Mouse (Mus musculus) layer of hippocampus, adult 2 months (tissue): Measurements from ENCODE around the gene Itgal. TPM values are rescaled to one million over a fixed set of nuclear protein-coding genes. Genes with fewer than 3 reads are reported as not detected.
"Not testable (repeated sequence)": the region's sequence is repeated elsewhere in the genome, so short reads cannot be mapped to it uniquely, and the experiment has no call there.

Source experiments
- DNase-seq, 2 experiments: peaks; one replicate each; pipeline ENCODE4 v3.0.0; 2022; ENCODE audit warnings: low spot score in 2 of 2
- H3K27ac ChIP-seq: fragments of 200-600 bp; 2 replicates; pipeline ENCODE4 v1.8.1; 2022
- H3K4me3 ChIP-seq: fragments of 200-600 bp; 2 replicates; pipeline ENCODE4 v1.8.1; 2022; ENCODE audit warnings: mild to moderate bottlenecking
- CTCF ChIP-seq: fragments of 200-600 bp; conservative IDR thresholded peaks from 2 replicates; pipeline ENCODE4 v1.8.1; 2022; ENCODE audit warnings: antibody characterized with exemption, mild to moderate bottlenecking, moderate library complexity
- long read RNA-seq, 2 experiments: library from polyadenylated mRNA; stranded (forward); transcript quantifications; one replicate each; pipeline ENCODE4 v2.0.0; 2021; ENCODE audit warnings: borderline mapping rate in 2 of 2
- total RNA-seq, 2 experiments: library from RNA; stranded (reverse); gene quantifications; 2 replicates each; pipeline ENCODE4 v1.2.3; 2021

The Itgal gene
- under 1 TPM; 0.20 to 0.36 TPM for total RNA-seq
- long read RNA-seq, experiment 1: 0 reads
- long read RNA-seq, experiment 2: 0 reads

DNA sequence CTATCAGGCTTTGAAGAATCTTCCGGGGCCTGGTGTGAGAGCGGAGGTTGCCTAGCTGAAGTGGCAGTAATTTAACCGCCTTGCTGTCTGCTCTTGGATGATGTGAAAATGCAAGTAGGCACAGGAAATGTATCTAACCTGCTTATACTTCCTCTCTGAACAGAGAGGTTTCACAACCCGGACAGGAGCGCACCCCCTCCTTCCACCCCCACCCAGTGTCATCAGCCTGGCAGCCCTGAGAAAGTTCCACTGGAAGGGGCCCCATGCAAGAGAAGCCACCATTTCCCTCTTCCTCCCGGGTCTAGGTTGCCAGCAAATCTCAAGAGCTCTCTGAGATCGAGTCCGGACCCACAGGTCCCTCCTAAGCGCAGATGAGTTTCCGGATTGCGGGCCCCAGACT, at the start of gene Itgal:
Itgal (plus strand) TSS at position 163 of the 400 bp plus-strand sequence.
- no peak for DNase-seq
- no peak for TF ChIP-seq CTCF
- H3K27ac ChIP-seq: no peak within 1 kb of the TSS

GRCm38 (mm10) chr7:127250511-127250910, 45.5 kb upstream of the Itgal start:
- H3K27ac ChIP-seq: 0 out of 2 replicates have a peak overlapping the region, but pooled peaks have one; percentile 61
- not testable (repeated sequence) for H3K4me3 ChIP-seq, DNase-seq

More for the DNA sequence above, at the start of gene Itgal:
- H3K4me3 ChIP-seq: no peak within 1 kb of the TSS

- H3K4me3 ChIP-seq: no peak overlapping the region
- peak overlapping the region; percentile 99; the same call in 1 of the 2 replicates for H3K27ac ChIP-seq
- peak; percentile 78 for TF ChIP-seq CTCF
- DNase-seq: no peak
These were observed 43.6 kb upstream of the Itgal start for GRCm38 (mm10) chr7:127252414-127252813.

GRCm38 (mm10) chr7:127253341-127253740, 42.7 kb upstream of the Itgal start:
- H3K4me3 ChIP-seq: peak overlapping the region; percentile 54
- no peak for TF ChIP-seq CTCF
- H3K27ac ChIP-seq: peak overlapping the region; percentile 99
- DNase-seq: no peak

DNA sequence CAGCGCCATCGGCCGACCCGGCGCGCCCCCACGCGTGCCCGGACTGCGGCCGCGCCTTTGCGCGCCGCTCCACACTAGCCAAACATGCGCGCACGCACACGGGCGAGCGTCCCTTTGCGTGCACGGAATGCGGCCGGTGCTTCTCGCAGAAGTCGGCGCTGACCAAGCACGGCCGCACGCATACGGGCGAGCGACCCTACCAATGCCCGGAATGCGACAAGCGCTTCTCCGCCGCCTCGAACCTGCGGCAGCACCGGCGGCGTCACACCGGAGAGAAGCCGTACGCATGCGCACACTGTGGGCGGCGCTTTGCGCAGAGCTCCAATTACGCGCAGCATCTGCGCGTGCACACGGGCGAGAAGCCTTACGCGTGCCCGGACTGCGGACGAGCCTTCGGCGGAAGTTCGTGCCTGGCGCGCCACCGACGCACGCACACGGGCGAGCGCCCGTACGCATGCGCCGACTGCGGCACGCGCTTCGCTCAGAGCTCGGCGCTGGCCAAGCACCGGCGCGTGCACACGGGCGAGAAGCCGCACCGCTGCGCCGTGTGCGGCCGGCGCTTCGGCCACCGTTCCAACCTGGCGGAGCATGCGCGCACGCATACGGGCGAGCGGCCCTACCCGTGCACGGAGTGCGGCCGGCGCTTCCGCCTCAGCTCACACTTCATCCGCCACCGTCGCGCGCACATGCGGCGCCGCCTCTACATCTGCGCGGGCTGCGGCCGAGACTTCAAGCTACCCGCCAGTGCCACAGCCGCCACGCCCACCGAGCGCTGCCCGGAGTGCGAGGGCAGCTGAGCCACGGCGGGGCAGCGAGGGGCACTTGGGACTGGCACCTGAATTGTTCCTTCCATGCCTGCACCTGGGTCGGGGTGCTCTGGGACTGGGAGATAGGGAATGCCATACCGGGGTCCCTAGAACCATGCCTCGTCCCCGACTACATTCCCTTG, 42.0 kb upstream of the Itgal start:
- no peak for TF ChIP-seq CTCF
- H3K27ac ChIP-seq: peak overlapping the region; percentile 99
- H3K4me3 ChIP-seq: peak overlapping the region; percentile 54
- peak; percentile 94 to 95 for DNase-seq

- no peak for DNase-seq
- TF ChIP-seq CTCF: no peak
- Histone ChIP-seq H3K4me3 (peak overlapping the region; percentile 54; the same call in 1 of the 2 replicates), H3K27ac (peak overlapping the region; percentile 99; the same call in 1 of the 2 replicates)
These were observed 41.1 kb upstream of the Itgal start for GRCm38 (mm10) chr7:127255008-127255407.

DNA sequence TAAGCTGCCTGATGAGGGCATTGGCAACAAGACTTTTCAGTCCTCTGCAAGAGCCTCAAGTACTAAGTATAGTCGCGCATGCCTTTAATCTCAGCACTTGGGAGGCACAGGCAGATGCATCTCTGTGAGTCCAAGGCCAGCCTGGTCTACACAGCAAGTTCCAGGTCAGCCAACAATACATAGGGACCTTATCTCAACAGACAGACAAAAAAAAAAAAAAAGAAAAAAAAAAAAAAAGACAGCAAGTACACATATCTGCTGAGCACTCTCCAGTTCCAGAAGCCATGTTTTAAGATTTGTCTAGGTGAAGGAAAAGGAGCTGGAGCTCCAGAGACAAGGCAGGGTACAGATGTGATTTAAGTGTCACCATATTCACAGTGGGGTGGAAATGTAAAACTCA, 40.1 kb upstream of the Itgal start:
- no peak for TF ChIP-seq CTCF
- no peak overlapping the region for H3K4me3 ChIP-seq
- no peak for DNase-seq
- H3K27ac ChIP-seq: no peak overlapping the region; the same call in 1 of the 2 replicates

- TF ChIP-seq CTCF: no peak
These were observed 39.5 kb upstream of the Itgal start for GRCm38 (mm10) chr7:127256518-127256917.

GRCm38 (mm10) chr7:127259186-127259905, 36.7 kb upstream of the Itgal start:
- peak; percentile 38 for TF ChIP-seq CTCF
- Histone ChIP-seq H3K4me3 (no peak overlapping the region; the same call in 1 of the 2 replicates), H3K27ac (no peak overlapping the region; the same call in 1 of the 2 replicates)
- no peak for DNase-seq

More at GRCm38 (mm10) chr7:127256518-127256917, 39.5 kb upstream of the Itgal start:
- Histone ChIP-seq H3K4me3 (no peak overlapping the region), H3K27ac (no peak overlapping the region; the same call in 1 of the 2 replicates)
- no peak for DNase-seq

GRCm38 (mm10) chr7:127260309-127261111, 35.5 kb upstream of the Itgal start, which contains the start of gene Dctpp1:
Gene Dctpp1, minus strand, starts transcription at chr7:127260709.
- peak; percentile 89 for TF ChIP-seq CTCF

DNA sequence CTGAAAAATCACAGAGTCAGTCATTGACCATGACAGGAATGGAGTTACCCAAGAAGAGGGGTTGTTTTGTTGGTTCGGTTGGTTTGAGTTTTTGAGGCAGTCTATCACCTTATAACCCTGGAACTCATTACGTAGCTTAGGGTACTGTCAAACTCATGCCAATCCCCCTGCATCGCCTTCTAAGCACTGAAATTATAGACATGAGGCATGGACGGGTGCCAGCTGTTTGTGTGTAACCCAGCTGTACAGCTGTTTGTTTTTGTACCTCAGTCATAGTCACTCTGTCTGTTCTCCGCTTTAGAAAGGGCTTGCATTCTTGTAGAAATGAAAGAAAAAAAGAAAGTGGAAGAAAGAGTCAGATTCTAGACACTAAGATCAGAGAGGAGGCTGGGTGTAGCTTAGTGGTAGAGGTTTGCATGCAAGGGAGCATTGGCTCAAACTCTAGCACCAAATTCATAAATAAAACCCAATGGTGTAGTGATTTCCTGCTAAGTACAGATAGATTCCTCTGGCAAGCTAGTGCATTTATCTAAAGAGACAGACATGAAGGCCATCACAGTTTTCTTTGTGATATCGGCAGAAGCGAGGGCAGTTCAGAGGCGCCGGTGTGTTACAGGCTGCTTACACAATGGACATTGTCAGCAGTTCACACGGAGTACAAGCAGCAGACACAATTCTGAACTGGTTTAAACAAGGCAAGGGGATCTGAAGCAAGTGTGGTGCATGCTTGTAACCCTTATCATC, 33.7 kb upstream of the Itgal start:
- Histone ChIP-seq H3K27ac (no peak overlapping the region), H3K4me3 (no peak overlapping the region)
- DNase-seq: no peak
- TF ChIP-seq CTCF: no peak

More at GRCm38 (mm10) chr7:127260309-127261111, 35.5 kb upstream of the Itgal start, which contains the start of gene Dctpp1:
- Histone ChIP-seq H3K27ac (peak within 1 kb of the TSS; percentile 73), H3K4me3 (peak within 1 kb of the TSS; percentile 66)
- DNase-seq: peak; percentile 95 to 99

DNA sequence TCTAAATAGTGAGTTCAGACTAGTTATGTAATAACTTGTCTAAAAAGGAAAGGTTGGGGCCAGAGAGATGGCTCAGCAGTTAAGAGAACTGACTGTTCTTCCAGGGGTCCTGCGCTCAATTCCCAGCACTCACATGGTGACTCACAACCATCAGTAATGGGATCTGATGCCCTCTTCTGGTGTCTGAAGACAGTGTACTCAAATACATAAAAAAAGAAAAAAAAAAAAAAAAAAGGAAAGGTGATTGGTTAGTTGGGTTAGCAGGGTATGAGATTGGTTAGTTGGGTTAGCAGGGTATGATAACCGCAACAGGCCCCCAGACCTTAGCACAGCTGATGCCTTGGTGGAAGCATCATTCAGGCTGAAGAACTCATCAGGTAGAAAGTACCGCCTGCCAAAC, 32.5 kb upstream of the Itgal start:
- TF ChIP-seq CTCF: no peak
- Histone ChIP-seq H3K27ac (no peak overlapping the region), H3K4me3 (no peak overlapping the region)
- no peak for DNase-seq
